Mouse (Mus musculus): ENCODE measurements around the gene Anks1b. TPM values are rescaled to one million over a fixed set of nuclear protein-coding genes. Genes with fewer than 3 reads are reported as not detected.
A peak's percentile ranks its signal among the peaks of the same experiment; 100 is the strongest.

Anks1b gene
- polyA plus RNA-seq, 1 experiment from 2014 or later: 23.6 TPM

DNA sequence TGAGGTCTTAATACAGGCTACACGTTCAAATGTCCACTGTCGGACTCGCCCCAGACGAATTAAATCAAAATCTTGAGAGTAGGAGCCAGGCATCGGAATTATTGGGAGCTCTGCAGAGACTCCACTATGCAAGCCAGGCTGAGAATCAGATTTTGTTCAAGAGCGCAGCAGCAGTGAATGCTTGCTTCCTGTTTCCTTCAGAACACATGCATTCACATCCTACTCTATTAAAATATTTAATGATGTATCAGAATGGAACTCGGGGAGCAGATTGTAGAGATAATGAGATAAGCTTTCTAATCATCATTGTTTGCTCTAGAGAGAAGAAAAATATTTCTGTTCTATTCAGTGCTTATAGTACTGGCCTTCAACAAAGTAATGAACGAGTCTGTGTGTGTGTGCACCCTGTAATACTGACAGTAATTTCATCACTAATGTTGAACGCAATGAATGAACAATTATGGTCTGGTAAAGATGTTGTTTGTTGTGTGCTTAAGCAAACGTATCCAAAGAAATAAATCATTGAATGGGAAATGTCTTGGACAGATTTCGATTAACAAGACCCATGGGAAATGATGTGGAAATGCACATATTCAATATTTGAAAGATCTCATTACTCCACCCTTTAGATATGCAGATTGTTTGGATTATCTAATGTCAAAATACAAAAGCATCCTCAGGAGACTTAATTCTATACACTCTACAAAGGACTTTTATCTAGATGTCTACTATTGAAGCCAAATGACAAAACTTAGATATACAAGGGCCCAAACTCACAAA lies 835.7 kb downstream of the Anks1b start:
- Histone ChIP-seq H3K27ac (peak overlapping the region; percentile 50; the same call in 1 of the 2 replicates), H3K9ac (no peak overlapping the region), H3K9me3 (no peaks in the 10 kb centered on the region), H3K27me3 (peaks cover 19% of the 10 kb centered on the region), H3K36me3 (replicated peaks) (no peaks in the 10 kb centered on the region), H3K4me3 (replicated peaks) (no peak overlapping the region), H3K4me1 (peaks cover 18% of the 10 kb centered on the region), H3K4me2 (no peak overlapping the region)
- ATAC-seq (ENCODE audit: low FRiP score): peak; percentile 78
- WGBS: 35% methylated on average over 11 of the region's 11 CpGs

- H3K4me3 ChIP-seq (replicated peaks): no peak overlapping the region
- ATAC-seq (ENCODE audit: low FRiP score): peak; percentile 78
- no peaks in the 10 kb centered on the region for H3K9me3 ChIP-seq
- H3K36me3 ChIP-seq (replicated peaks): no peaks in the 10 kb centered on the region
- WGBS: 2% methylated on average over 5 of the region's 5 CpGs
- H3K27ac ChIP-seq: no peak overlapping the region
- peaks cover 18% of the 10 kb centered on the region for H3K27me3 ChIP-seq
- no peak overlapping the region for H3K4me2 ChIP-seq
- peaks cover 18% of the 10 kb centered on the region for H3K4me1 ChIP-seq
- no peak overlapping the region for H3K9ac ChIP-seq
These were observed 836.3 kb downstream of the Anks1b start for GRCm38 (mm10) chr10:90709602-90709931.

DNA sequence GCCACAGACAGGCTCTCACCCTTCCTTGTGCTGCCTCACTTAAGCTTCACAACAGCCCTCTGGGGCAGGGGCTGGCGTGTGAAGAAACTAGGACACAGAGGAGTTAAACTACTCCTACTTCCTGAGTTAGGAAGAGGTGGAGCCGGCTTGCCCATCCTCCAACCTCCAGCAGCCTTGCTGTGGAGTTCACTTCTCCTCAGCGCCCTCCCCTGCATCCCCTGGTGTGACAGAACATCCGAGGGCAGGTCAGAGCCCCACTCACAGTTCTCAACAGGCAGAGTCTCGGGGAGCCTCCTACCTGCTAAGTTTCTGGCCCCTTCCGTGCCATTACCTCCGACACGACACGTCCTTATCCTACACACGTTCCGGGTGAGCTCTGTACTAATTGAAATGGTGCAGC lies 844.7 kb downstream of the Anks1b start:
- Histone ChIP-seq H3K9ac (no peak overlapping the region), H3K4me1 (no peaks in the 10 kb centered on the region), H3K4me3 (replicated peaks) (no peak overlapping the region), H3K9me3 (no peaks in the 10 kb centered on the region), H3K36me3 (replicated peaks) (no peaks in the 10 kb centered on the region), H3K27me3 (no peaks in the 10 kb centered on the region), H3K27ac (no peak overlapping the region), H3K4me2 (no peak overlapping the region)
- WGBS: 61% methylated on average over 11 of the region's 11 CpGs
- no peak for ATAC-seq (ENCODE audit: low FRiP score)

- WGBS: 96% methylated on average over 9 of the region's 9 CpGs
These were observed 845.4 kb downstream of the Anks1b start for GRCm38 (mm10) chr10:90718684-90719083.

GRCm38 (mm10) chr10:90719996-90720395 lies 846.7 kb downstream of the Anks1b start:
- Histone ChIP-seq H3K36me3 (replicated peaks) (no peaks in the 10 kb centered on the region), H3K4me1 (no peaks in the 10 kb centered on the region), H3K27ac (no peak overlapping the region), H3K27me3 (no peaks in the 10 kb centered on the region), H3K9ac (no peak overlapping the region), H3K9me3 (no peaks in the 10 kb centered on the region), H3K4me2 (no peak overlapping the region), H3K4me3 (replicated peaks) (no peak overlapping the region)
- WGBS: 51% methylated on average over 4 of the region's 4 CpGs
- ATAC-seq (ENCODE audit: low FRiP score): no peak

More at GRCm38 (mm10) chr10:90718684-90719083, 845.4 kb downstream of the Anks1b start:
- no peaks in the 10 kb centered on the region for H3K4me1 ChIP-seq
- H3K27me3 ChIP-seq: no peaks in the 10 kb centered on the region
- no peak overlapping the region for H3K4me3 ChIP-seq (replicated peaks)
- no peak overlapping the region for H3K4me2 ChIP-seq
- no peaks in the 10 kb centered on the region for H3K36me3 ChIP-seq (replicated peaks)
- no peak overlapping the region for H3K9ac ChIP-seq
- no peak for ATAC-seq (ENCODE audit: low FRiP score)
- H3K27ac ChIP-seq: no peak overlapping the region
- no peaks in the 10 kb centered on the region for H3K9me3 ChIP-seq

DNA sequence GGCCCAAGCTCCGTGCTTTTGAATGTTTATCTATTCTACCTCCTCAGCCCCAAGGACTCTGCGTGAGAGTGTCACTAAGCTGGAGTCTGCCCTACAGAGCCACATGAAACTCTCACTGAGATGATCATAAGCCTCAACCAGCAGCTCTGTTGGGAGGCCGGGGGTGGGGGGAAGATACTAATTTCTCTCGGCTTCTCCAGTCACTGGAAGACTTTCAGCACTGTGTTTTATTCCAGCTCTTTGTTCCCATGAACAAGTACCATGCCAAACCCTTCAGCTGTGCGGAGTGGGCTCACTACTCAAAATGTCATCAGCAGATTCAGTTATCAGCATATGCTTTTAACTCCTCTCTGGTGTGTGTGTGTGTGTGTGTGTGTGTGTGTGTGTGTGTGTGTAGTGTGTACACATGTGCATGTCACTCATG lies 849.8 kb downstream of the Anks1b start:
- Histone ChIP-seq H3K4me1 (no peaks in the 10 kb centered on the region), H3K9ac (no peak overlapping the region), H3K27ac (no peak overlapping the region), H3K27me3 (peaks cover 12% of the 10 kb centered on the region), H3K4me2 (no peak overlapping the region), H3K36me3 (replicated peaks) (no peaks in the 10 kb centered on the region), H3K9me3 (no peaks in the 10 kb centered on the region), H3K4me3 (replicated peaks) (no peak overlapping the region)
- WGBS: 76% methylated on average over 5 of the region's 5 CpGs
- no peak for ATAC-seq (ENCODE audit: low FRiP score)

DNA sequence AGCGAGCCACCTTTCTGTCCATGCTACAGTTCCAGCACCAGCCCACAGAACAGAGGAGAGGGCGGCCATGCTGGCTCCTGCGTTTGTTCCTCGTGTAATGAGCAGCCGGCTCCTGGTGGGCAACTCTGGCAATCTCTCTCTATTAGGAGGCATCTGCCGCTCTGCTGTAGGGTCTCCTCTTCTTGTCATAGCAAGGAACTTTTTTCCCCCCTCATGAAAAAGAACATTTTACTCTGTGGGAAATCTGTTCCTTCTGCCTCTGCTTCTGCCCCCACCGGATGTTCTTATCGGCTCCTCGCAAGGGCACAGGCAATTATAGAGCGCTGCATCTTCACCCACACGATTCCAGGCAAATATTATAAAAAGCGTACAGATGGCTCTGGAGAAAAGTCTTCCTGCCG lies 850.6 kb downstream of the Anks1b start:
- no peak overlapping the region for H3K4me2 ChIP-seq
- no peak for ATAC-seq (ENCODE audit: low FRiP score)
- 85% methylated on average over 13 of the region's 13 CpGs for WGBS
- no peak overlapping the region for H3K4me3 ChIP-seq (replicated peaks)
- peaks cover 6% of the 10 kb centered on the region; the same call in 1 of the 2 replicates for H3K4me1 ChIP-seq
- no peak overlapping the region for H3K27ac ChIP-seq
- H3K27me3 ChIP-seq: peaks cover 16% of the 10 kb centered on the region
- H3K9me3 ChIP-seq: no peaks in the 10 kb centered on the region
- no peak overlapping the region for H3K9ac ChIP-seq
- H3K36me3 ChIP-seq (replicated peaks): no peaks in the 10 kb centered on the region

GRCm38 (mm10) chr10:90724931-90725330 lies 851.6 kb downstream of the Anks1b start:
- Histone ChIP-seq H3K9me3 (no peaks in the 10 kb centered on the region), H3K9ac (no peak overlapping the region), H3K27ac (no peak overlapping the region), H3K4me2 (no peak overlapping the region), H3K4me1 (peaks cover 9% of the 10 kb centered on the region; the same call in 1 of the 2 replicates), H3K36me3 (replicated peaks) (no peaks in the 10 kb centered on the region), H3K27me3 (peaks cover 16% of the 10 kb centered on the region), H3K4me3 (replicated peaks) (no peak overlapping the region)
- 74% methylated on average over 1 of the region's 1 CpGs for WGBS
- ATAC-seq (ENCODE audit: low FRiP score): no peak

DNA sequence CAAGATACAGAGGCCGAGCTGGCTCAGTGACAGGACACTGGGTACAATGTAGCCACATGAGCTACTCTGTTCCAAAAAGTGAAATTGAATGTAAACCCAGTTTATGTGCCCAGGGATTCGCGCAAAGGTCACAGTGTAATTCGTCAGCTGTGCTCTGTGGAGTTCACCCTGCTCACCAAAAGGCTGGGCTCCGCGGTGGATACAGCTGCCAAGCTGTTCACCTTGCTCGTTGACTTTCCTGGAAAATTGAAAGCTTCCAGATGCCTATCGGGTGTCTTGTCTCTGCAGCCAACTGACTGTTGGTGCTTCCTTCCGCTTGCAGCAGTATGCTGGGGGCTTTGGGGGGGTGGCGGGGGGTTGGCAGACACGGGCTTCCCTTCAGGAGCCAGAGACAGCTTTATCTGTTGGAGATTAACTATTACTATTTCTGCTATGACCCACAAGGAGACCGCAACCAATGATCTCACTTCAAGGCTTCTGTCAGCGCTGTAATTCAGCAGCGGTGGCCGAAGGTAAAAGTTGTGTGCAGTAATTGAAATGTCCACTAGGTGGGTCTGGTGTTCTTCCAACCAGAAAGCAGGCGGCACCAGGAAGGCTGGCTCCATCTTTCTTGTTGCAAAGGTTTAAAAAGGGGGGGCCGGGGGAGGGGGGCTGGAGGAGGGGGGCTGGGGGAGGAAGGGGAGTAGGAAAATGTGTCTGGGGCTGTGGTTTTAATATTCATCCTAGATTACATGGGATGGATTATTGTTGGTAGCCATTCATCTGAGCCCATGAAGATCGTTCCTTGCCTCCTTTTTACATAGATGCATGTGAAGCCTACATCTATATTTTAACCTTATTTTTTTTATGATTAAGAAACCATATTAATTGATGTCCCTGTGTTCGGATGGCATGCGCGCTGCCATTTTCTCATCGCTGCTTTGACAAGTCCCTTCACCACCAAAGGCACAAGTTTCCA lies 855.4 kb downstream of the Anks1b start:
- 35% methylated on average over 21 of the region's 22 CpGs for WGBS
- Histone ChIP-seq H3K4me2 (peak overlapping the region; percentile 45), H3K4me1 (peaks cover 9% of the 10 kb centered on the region; the same call in 1 of the 2 replicates), H3K9ac (no peak overlapping the region), H3K27me3 (peaks cover 16% of the 10 kb centered on the region), H3K36me3 (replicated peaks) (no peaks in the 10 kb centered on the region), H3K9me3 (no peaks in the 10 kb centered on the region), H3K4me3 (replicated peaks) (no peak overlapping the region), H3K27ac (no peak overlapping the region)
- peak; percentile 74 for ATAC-seq (ENCODE audit: low FRiP score)

DNA sequence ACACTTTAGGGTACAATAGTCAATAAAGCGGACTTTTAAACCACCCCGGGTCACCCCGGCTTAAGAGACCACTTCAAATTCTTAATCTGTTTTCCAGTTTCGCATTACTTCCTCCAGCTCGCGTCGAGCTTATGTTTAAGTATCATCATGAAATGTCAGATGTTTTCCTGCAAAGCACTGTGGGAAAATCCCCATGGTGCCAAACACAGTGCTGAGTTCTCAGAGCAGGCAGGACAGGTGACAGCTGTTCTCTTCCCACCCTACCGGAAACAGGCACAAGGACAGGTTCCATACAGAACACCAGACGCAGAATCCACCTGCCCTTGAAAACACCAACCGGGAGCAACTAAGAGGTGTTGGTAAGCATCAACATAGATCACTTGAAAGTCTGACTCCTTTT lies 856.2 kb downstream of the Anks1b start:
- no peak overlapping the region for H3K27ac ChIP-seq
- H3K9ac ChIP-seq: no peak overlapping the region
- no peaks in the 10 kb centered on the region for H3K9me3 ChIP-seq
- ATAC-seq (ENCODE audit: low FRiP score): no peak
- 37% methylated on average over 10 of the region's 10 CpGs for WGBS
- H3K4me3 ChIP-seq (replicated peaks): no peak overlapping the region
- no peak overlapping the region for H3K4me2 ChIP-seq
- peaks cover 9% of the 10 kb centered on the region; the same call in 1 of the 2 replicates for H3K4me1 ChIP-seq
- H3K27me3 ChIP-seq: peaks cover 16% of the 10 kb centered on the region
- no peaks in the 10 kb centered on the region for H3K36me3 ChIP-seq (replicated peaks)

DNA sequence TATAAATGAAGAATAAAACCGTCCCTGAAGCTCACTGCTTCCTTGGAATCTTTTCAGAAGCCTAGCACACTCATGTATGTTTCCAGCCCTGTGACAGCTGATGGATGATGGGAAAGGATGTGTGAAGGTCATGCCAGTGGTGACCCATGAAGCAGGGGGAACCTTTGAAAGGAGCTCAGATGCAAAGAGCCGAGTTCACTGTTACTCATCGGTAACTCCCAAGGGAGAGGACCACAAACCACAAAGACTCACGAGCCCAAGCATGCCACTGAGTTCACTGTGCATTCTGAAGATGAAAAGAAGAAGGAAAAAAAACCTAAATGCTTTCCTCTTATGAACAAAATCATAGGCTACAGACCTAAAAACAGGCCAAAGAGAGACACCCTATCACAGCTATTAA lies 859.5 kb downstream of the Anks1b start:
- WGBS: 82% methylated on average over 4 of the region's 4 CpGs
- peaks cover 7% of the 10 kb centered on the region for H3K27me3 ChIP-seq
- H3K9ac ChIP-seq: no peak overlapping the region
- H3K4me1 ChIP-seq: peaks cover 9% of the 10 kb centered on the region; the same call in 1 of the 2 replicates
- ATAC-seq (ENCODE audit: low FRiP score): no peak
- H3K36me3 ChIP-seq (replicated peaks): no peaks in the 10 kb centered on the region
- H3K9me3 ChIP-seq: no peaks in the 10 kb centered on the region
- H3K27ac ChIP-seq: no peak overlapping the region
- H3K4me3 ChIP-seq (replicated peaks): no peak overlapping the region
- no peak overlapping the region for H3K4me2 ChIP-seq

- no peak overlapping the region for H3K27ac ChIP-seq
- no peak overlapping the region for H3K4me3 ChIP-seq (replicated peaks)
- H3K4me2 ChIP-seq: no peak overlapping the region
- 24% methylated on average over 5 of the region's 5 CpGs for WGBS
- peaks cover 5% of the 10 kb centered on the region; the same call in 1 of the 2 replicates for H3K4me1 ChIP-seq
- H3K27me3 ChIP-seq: no peaks in the 10 kb centered on the region
- no peaks in the 10 kb centered on the region for H3K9me3 ChIP-seq
- H3K36me3 ChIP-seq (replicated peaks): no peaks in the 10 kb centered on the region
- H3K9ac ChIP-seq: no peak overlapping the region
- peak; percentile 39; the same call in 1 of the 2 replicates for ATAC-seq (ENCODE audit: low FRiP score)
These were observed 860.3 kb downstream of the Anks1b start for GRCm38 (mm10) chr10:90733632-90734031.
